21 mouse cellular contexts compared by ENCODE assay signal in genomic region chr11:10006881-10007280, GRCm38 (mm10).
DNase-seq lines count a peak whose midpoint lies in the region; ATAC-seq lines count a peak whose summit lies in the region.
"Had no signal": no experiment of that assay in that cellular context is flagged by ENCODE, and none has a peak within 500 bp of the region (broad histone marks: within the 10 kb centered on the region; RNA-seq: fewer than 3 reads in every experiment).

No protein-coding gene starts in this region.

- H3K4me1 ChIP-seq in hindbrain, embryonic 16.5 days (ENCODE audit: control insufficient read depth, insufficient read depth, low read depth, low read length), result no peaks in the 10 kb centered on the region
- H3K4me1 ChIP-seq in hindbrain, embryonic 10.5 days (replicated peaks), result no peaks in the 10 kb centered on the region
- H3K4me1 ChIP-seq in neural tube, embryonic 14.5 days (ENCODE audit: control insufficient read depth, insufficient read depth, low read length), result no peaks in the 10 kb centered on the region
- H3K4me1 ChIP-seq: forebrain, embryonic 10.5 days; heart, embryonic 10.5 days; heart, embryonic 13.5 days; intestine, embryonic 15.5 days had no signal

- H3K4me3 ChIP-seq in hindbrain, embryonic 16.5 days (ENCODE audit: low read length), result no peak overlapping the region
- no peak overlapping the region for H3K4me3 ChIP-seq in hindbrain, embryonic 10.5 days
- H3K4me3 ChIP-seq in neural tube, embryonic 14.5 days (ENCODE audit: low read depth, low read length), result no peak overlapping the region
- H3K4me3 ChIP-seq: forebrain, embryonic 10.5 days; heart, adult 2 months; heart, embryonic 10.5 days; heart, embryonic 13.5 days; intestine, embryonic 15.5 days had no signal

- 61% methylated on average over 3 of the region's 3 CpGs for WGBS in hindbrain, embryonic 16.5 days
- 83% methylated on average over 3 of the region's 3 CpGs for WGBS in hindbrain, embryonic 10.5 days
- WGBS in neural tube, embryonic 14.5 days, result 71% methylated on average over 3 of the region's 3 CpGs

- no peaks in the 10 kb centered on the region for H3K9me3 ChIP-seq in hindbrain, embryonic 16.5 days (ENCODE audit: control insufficient read depth, low read length)
- H3K9me3 ChIP-seq in hindbrain, embryonic 10.5 days, result no peaks in the 10 kb centered on the region
- H3K9me3 ChIP-seq in neural tube, embryonic 14.5 days (ENCODE audit: control insufficient read depth, low read length), result no peaks in the 10 kb centered on the region
- H3K9me3 ChIP-seq: forebrain, embryonic 10.5 days; heart, embryonic 10.5 days; heart, embryonic 13.5 days; intestine, embryonic 15.5 days had no signal

- H3K27ac ChIP-seq in hindbrain, embryonic 16.5 days (ENCODE audit: low read depth, low read length), result no peak overlapping the region
- H3K27ac ChIP-seq in hindbrain, embryonic 10.5 days, result no peak overlapping the region
- no peak overlapping the region for H3K27ac ChIP-seq in neural tube, embryonic 14.5 days (ENCODE audit: low read depth, low read length)
- H3K27ac ChIP-seq: forebrain, embryonic 10.5 days; heart, adult 2 months; heart, embryonic 10.5 days; heart, embryonic 13.5 days; intestine, embryonic 15.5 days had no signal

- H3K36me3 ChIP-seq in hindbrain, embryonic 16.5 days (ENCODE audit: control insufficient read depth, insufficient read depth, low read length), result no peaks in the 10 kb centered on the region
- H3K36me3 ChIP-seq in hindbrain, embryonic 10.5 days, result no peaks in the 10 kb centered on the region
- H3K36me3 ChIP-seq in neural tube, embryonic 14.5 days (ENCODE audit: control insufficient read depth, insufficient read depth, low read length), result no peaks in the 10 kb centered on the region
- H3K36me3 ChIP-seq: forebrain, embryonic 10.5 days; heart, embryonic 10.5 days; heart, embryonic 13.5 days; intestine, embryonic 15.5 days had no signal

- ATAC-seq in hindbrain, embryonic 16.5 days, result 0 out of 2 replicates have a peak, but pooled peaks have one; percentile 63
- ATAC-seq in neural tube, embryonic 14.5 days (ENCODE audit: low read depth), result peak; percentile 46
- ATAC-seq: activated CD4-positive, CD25-positive, alpha-beta regulatory T cell, adult 4 months; forebrain, embryonic 14.5 days; intestine, embryonic 15.5 days had no signal

- no peak overlapping the region for H3K4me2 ChIP-seq in hindbrain, embryonic 16.5 days (ENCODE audit: low read length)
- no peak overlapping the region for H3K4me2 ChIP-seq in neural tube, embryonic 14.5 days (ENCODE audit: low read depth, low read length)
- H3K4me2 ChIP-seq: heart, embryonic 13.5 days; intestine, embryonic 15.5 days had no signal

- peak; percentile 33 for DNase-seq in heart, adult 11 months
- no peak for DNase-seq in heart, postnatal 4 days
- DNase-seq in hindbrain, embryonic 10.5 days (ENCODE audit: low spot score), result no peak
- DNase-seq in neural tube, embryonic 10.5 days (ENCODE audit: extremely low spot score, low spot score), result no peak
- no peak for DNase-seq in layer of hippocampus, postnatal 25 days (ENCODE audit: extremely low spot score in 1 of 2, low spot score in 1 of 2)
- DNase-seq: adrenal gland, adult 8-10 months; adrenal gland, postnatal 25 days; cerebellum, adult 18-20 months; cerebellum, adult 9-10 months; cerebellum, postnatal 14 days; gastrocnemius, postnatal 25 days; heart, adult 2 months; heart, postnatal 14 days had no signal

- no peaks in the 10 kb centered on the region for H3K27me3 ChIP-seq in hindbrain, embryonic 16.5 days (replicated peaks; ENCODE audit: control insufficient read depth, insufficient read depth, low read length)
- H3K27me3 ChIP-seq in hindbrain, embryonic 10.5 days (ENCODE audit: insufficient read depth, poor library complexity, severe bottlenecking), result no peaks in the 10 kb centered on the region
- no peaks in the 10 kb centered on the region for H3K27me3 ChIP-seq in neural tube, embryonic 14.5 days (ENCODE audit: control insufficient read depth, insufficient read depth, low read length)
- H3K27me3 ChIP-seq: heart, embryonic 13.5 days; intestine, embryonic 15.5 days had no signal

- H3K9ac ChIP-seq in hindbrain, embryonic 16.5 days (ENCODE audit: low read depth, low read length), result no peak overlapping the region
- no peak overlapping the region for H3K9ac ChIP-seq in neural tube, embryonic 14.5 days (replicated peaks; ENCODE audit: low read depth, low read length)
- H3K9ac ChIP-seq: heart, embryonic 13.5 days; intestine, embryonic 15.5 days had no signal
